Mouse (Mus musculus): ENCODE data around the gene Rfx3. TPM values are rescaled to one million over a fixed set of nuclear protein-coding genes. Genes with fewer than 3 reads are reported as not detected.
A peak's percentile ranks its signal among the peaks of the same experiment; 100 is the strongest.

Gene Rfx3
- polyA plus RNA-seq, 1 experiment from 2014 or later: 4.1 TPM

DNA sequence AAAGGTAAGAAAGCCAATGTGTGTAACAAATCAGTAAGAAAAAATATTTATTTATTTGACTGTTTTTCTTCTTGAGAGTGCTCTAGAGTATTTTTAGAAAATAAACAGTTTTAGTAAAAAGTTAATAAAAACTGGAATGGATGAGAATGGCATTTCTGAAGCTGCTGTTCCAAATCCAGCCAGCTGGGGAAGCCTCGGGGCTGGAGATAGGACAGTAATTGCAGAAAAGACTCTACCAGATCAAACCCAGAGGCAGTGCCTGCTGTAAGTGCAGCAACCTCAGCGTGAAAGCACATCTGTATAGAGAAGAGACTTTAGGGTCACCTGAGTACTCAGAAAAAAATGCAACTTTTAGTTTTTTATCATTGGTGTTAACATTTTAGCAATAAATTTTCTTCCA, 91.9 kb downstream of the Rfx3 start:
- Histone ChIP-seq H3K9me3 (ENCODE audit: low read length) (no peaks in the 10 kb centered on the region), H3K36me3 (ENCODE audit: insufficient read depth, low read length) (no peaks in the 10 kb centered on the region), H3K4me1 (ENCODE audit: insufficient read depth, low read depth, low read length) (no peaks in the 10 kb centered on the region), H3K9ac (replicated peaks; ENCODE audit: low read depth) (no peak overlapping the region), H3K4me3 (ENCODE audit: low read depth, low read length) (no peak overlapping the region), H3K4me2 (replicated peaks; ENCODE audit: low read depth, low read length) (no peak overlapping the region), H3K27me3 (replicated peaks; ENCODE audit: insufficient read depth, low read length) (no peaks in the 10 kb centered on the region), H3K27ac (ENCODE audit: low read length) (no peak overlapping the region)
- TF ChIP-seq EP300 (IDR thresholded peaks at IDR 0.05): no peak
- peak; percentile 42 for TF ChIP-seq CTCF (IDR thresholded peaks at IDR 0.05)
- 44% methylated on average over 2 of the region's 2 CpGs for WGBS
- ATAC-seq: no peak
- DNase-seq (ENCODE audit: low spot score): no peak

DNA sequence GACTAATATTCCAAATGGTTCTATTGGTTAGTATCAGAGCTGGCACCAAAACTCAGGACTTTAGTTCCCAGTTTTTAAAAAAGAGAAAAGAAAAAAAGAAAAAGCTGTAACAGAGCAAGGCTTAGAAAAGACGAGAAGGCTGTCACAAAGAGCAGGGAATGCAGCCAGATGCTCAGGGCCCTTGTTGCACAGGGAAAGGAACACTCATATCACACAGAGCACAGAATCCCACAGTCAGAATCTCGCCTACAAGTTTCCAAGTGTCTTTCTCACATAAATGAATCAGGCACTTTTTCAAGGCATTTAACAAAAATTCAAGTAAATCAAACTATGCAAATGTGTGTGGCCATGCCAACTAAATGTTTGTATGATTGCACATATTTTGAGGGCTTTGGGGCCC, 94.5 kb downstream of the Rfx3 start:
- TF ChIP-seq CTCF (IDR thresholded peaks at IDR 0.05): no peak
- no peak for TF ChIP-seq EP300 (IDR thresholded peaks at IDR 0.05)
- H3K4me3 ChIP-seq (ENCODE audit: low read depth, low read length): no peak overlapping the region
- DNase-seq (ENCODE audit: low spot score) (no peak), ATAC-seq (no peak)
- no peaks in the 10 kb centered on the region for H3K27me3 ChIP-seq (replicated peaks; ENCODE audit: insufficient read depth, low read length)
- WGBS: 48% methylated on average over 2 of the region's 2 CpGs
- H3K36me3 ChIP-seq (ENCODE audit: insufficient read depth, low read length): no peaks in the 10 kb centered on the region
- H3K4me2 ChIP-seq (replicated peaks; ENCODE audit: low read depth, low read length): no peak overlapping the region
- no peak overlapping the region for H3K9ac ChIP-seq (replicated peaks; ENCODE audit: low read depth)
- H3K4me1 ChIP-seq (ENCODE audit: insufficient read depth, low read depth, low read length): no peaks in the 10 kb centered on the region
- no peaks in the 10 kb centered on the region for H3K9me3 ChIP-seq (ENCODE audit: low read length)
- no peak overlapping the region for H3K27ac ChIP-seq (ENCODE audit: low read length)

DNA sequence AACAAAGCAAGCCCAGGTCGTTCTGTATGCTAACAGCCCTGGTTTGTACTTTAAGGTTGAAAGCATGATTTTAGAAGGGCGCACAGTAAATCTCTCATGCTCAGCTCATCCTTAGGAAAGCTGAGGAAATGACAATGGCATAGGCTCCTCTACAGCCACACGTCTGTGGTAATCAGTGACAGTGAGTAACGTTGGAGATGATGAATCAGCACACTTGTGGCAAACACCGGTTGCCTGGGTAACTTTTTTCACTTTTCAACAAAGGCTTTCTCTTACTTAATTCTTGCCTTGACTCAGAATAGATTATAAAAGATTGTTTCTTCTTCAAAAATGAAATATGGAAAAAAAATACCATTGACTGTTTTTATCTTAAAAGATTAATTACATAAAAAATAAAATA, 104.0 kb downstream of the Rfx3 start:
- 41% methylated on average over 5 of the region's 5 CpGs for WGBS
- Histone ChIP-seq H3K4me1 (ENCODE audit: insufficient read depth, low read depth, low read length) (no peaks in the 10 kb centered on the region), H3K9ac (replicated peaks; ENCODE audit: low read depth) (no peak overlapping the region), H3K36me3 (ENCODE audit: insufficient read depth, low read length) (no peaks in the 10 kb centered on the region), H3K27me3 (replicated peaks; ENCODE audit: insufficient read depth, low read length) (no peaks in the 10 kb centered on the region), H3K9me3 (ENCODE audit: low read length) (no peaks in the 10 kb centered on the region), H3K27ac (ENCODE audit: low read length) (no peak overlapping the region), H3K4me3 (ENCODE audit: low read depth, low read length) (no peak overlapping the region), H3K4me2 (replicated peaks; ENCODE audit: low read depth, low read length) (no peak overlapping the region)
- ATAC-seq (no peak), DNase-seq (ENCODE audit: low spot score) (no peak)
- TF ChIP-seq EP300 (IDR thresholded peaks at IDR 0.05): no peak
- no peak for TF ChIP-seq CTCF (IDR thresholded peaks at IDR 0.05)

DNA sequence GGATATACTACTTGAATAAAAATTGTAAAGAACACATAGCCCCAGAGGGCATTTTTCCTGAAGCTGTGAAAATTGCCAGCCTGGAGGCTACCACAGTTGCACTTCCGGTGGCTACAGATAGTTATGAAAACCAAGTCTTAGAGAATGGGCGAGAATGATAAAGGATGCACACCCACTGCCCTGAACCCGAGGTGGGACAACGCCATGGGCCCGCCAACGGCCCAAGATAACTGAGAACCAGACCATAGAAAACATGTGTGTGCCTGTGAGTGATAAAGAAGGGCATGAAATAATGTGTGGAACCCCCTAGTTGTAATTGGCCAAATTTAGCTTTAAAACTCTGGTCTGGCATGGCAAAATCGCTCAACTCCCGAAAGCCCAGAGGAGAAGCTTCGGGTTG, 105.0 kb downstream of the Rfx3 start:
- no peak for DNase-seq (ENCODE audit: low spot score)
- no peaks in the 10 kb centered on the region for H3K27me3 ChIP-seq (replicated peaks; ENCODE audit: insufficient read depth, low read length)
- WGBS: 88% methylated on average over 9 of the region's 9 CpGs

DNA sequence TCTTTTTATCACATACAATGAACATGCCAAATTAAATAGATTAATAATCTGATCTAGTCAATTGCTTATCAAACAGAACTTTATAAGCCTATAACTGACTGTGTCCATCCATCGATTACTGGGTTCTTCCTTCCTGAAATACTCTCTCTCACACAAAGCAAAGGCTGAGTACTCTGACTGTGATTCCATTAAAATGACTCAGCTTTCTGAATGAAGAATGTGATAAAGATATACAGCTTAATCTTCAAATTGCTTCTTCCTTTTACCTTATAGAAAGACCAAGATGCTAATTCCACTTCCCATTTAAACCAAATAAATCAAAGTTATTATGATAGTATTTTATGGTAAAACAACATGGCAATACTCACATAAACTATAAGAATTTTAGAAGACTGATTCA, 105.8 kb downstream of the Rfx3 start:
- DNase-seq (ENCODE audit: low spot score) (no peak), ATAC-seq (no peak)
- Histone ChIP-seq H3K9ac (replicated peaks; ENCODE audit: low read depth) (no peak overlapping the region), H3K4me1 (ENCODE audit: insufficient read depth, low read depth, low read length) (no peaks in the 10 kb centered on the region), H3K36me3 (ENCODE audit: insufficient read depth, low read length) (no peaks in the 10 kb centered on the region), H3K4me2 (replicated peaks; ENCODE audit: low read depth, low read length) (no peak overlapping the region), H3K27me3 (replicated peaks; ENCODE audit: insufficient read depth, low read length) (no peaks in the 10 kb centered on the region), H3K27ac (ENCODE audit: low read length) (no peak overlapping the region), H3K9me3 (ENCODE audit: low read length) (no peaks in the 10 kb centered on the region), H3K4me3 (ENCODE audit: low read depth, low read length) (no peak overlapping the region)
- 85% methylated on average over 1 of the region's 1 CpGs for WGBS
- TF ChIP-seq CTCF (IDR thresholded peaks at IDR 0.05): no peak
- TF ChIP-seq EP300 (IDR thresholded peaks at IDR 0.05): no peak

More for the DNA sequence above, 105.0 kb downstream of the Rfx3 start:
- H3K4me2 ChIP-seq (replicated peaks; ENCODE audit: low read depth, low read length): no peak overlapping the region
- H3K4me1 ChIP-seq (ENCODE audit: insufficient read depth, low read depth, low read length): no peaks in the 10 kb centered on the region
- H3K27ac ChIP-seq (ENCODE audit: low read length): no peak overlapping the region
- ATAC-seq: no peak
- no peak for TF ChIP-seq CTCF (IDR thresholded peaks at IDR 0.05)
- TF ChIP-seq EP300 (IDR thresholded peaks at IDR 0.05): no peak
- no peaks in the 10 kb centered on the region for H3K36me3 ChIP-seq (ENCODE audit: insufficient read depth, low read length)
- no peak overlapping the region for H3K9ac ChIP-seq (replicated peaks; ENCODE audit: low read depth)
- no peak overlapping the region for H3K4me3 ChIP-seq (ENCODE audit: low read depth, low read length)
- no peaks in the 10 kb centered on the region for H3K9me3 ChIP-seq (ENCODE audit: low read length)

DNA sequence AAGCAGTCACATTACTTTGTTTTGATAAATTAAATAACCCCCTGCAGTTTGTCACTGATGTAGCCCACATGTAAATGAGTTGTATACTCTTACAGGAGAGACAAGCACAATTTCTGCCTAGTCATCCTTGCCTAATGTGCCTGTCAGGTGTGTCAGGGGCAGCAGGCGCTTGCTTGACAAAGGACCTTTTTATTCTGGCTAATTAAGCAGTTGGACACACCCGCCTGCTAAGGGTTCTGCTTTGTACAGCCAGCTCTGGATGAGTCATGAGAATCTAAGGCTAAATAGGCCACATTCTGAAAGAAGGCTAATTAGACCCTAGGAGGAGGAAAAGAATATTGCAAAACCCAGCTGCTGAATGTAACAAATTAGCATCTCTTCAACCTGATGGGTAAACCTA, 106.3 kb downstream of the Rfx3 start:
- Histone ChIP-seq H3K4me2 (replicated peaks; ENCODE audit: low read depth, low read length) (no peak overlapping the region), H3K4me3 (ENCODE audit: low read depth, low read length) (no peak overlapping the region), H3K9me3 (ENCODE audit: low read length) (no peaks in the 10 kb centered on the region), H3K36me3 (ENCODE audit: insufficient read depth, low read length) (no peaks in the 10 kb centered on the region), H3K27me3 (replicated peaks; ENCODE audit: insufficient read depth, low read length) (no peaks in the 10 kb centered on the region), H3K27ac (ENCODE audit: low read length) (no peak overlapping the region), H3K4me1 (ENCODE audit: insufficient read depth, low read depth, low read length) (no peaks in the 10 kb centered on the region), H3K9ac (replicated peaks; ENCODE audit: low read depth) (no peak overlapping the region)
- DNase-seq (ENCODE audit: low spot score): peak; percentile 39
- 67% methylated on average over 2 of the region's 2 CpGs for WGBS
- ATAC-seq: no peak
- TF ChIP-seq EP300 (IDR thresholded peaks at IDR 0.05) (no peak), CTCF (IDR thresholded peaks at IDR 0.05) (no peak)

DNA sequence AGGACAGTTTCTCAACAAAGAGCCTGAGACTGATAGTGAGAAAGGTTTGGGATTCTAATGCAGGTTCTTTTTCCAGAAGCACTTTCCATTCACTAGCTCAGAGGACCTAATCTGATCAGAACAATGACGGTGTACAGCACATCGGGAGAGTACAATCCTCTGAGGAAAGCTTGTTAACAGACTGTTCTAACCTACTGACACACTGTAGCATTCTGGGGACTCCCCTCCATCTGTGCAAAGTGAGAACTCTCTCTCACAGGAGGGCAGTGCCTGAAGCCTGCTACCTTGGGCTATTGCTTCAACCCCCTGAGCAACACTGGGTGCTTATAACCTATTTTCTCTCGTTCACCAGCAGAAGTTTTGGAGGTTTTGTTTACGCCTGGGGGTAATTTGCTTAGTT, 106.8 kb downstream of the Rfx3 start:
- Histone ChIP-seq H3K9ac (replicated peaks; ENCODE audit: low read depth) (no peak overlapping the region), H3K4me3 (ENCODE audit: low read depth, low read length) (no peak overlapping the region), H3K27ac (ENCODE audit: low read length) (no peak overlapping the region), H3K36me3 (ENCODE audit: insufficient read depth, low read length) (no peaks in the 10 kb centered on the region), H3K9me3 (ENCODE audit: low read length) (no peaks in the 10 kb centered on the region), H3K27me3 (replicated peaks; ENCODE audit: insufficient read depth, low read length) (no peaks in the 10 kb centered on the region), H3K4me2 (replicated peaks; ENCODE audit: low read depth, low read length) (no peak overlapping the region), H3K4me1 (ENCODE audit: insufficient read depth, low read depth, low read length) (no peaks in the 10 kb centered on the region)
- 70% methylated on average over 4 of the region's 4 CpGs for WGBS
- no peak for TF ChIP-seq CTCF (IDR thresholded peaks at IDR 0.05)
- TF ChIP-seq EP300 (IDR thresholded peaks at IDR 0.05): no peak
- ATAC-seq (no peak), DNase-seq (ENCODE audit: low spot score) (no peak)

Measured in lung, postnatal 0 days (tissue).